In genomic region chr4:145213999-145214785, GRCm38 (mm10) we compare ENCODE assay signal across 9 mouse cellular contexts. TPM values are rescaled to one million over a fixed set of nuclear protein-coding genes. Genes with fewer than 3 reads are reported as not detected.
DNase-seq lines count a peak whose midpoint lies in the region; ATAC-seq and TF ChIP-seq lines count a peak whose summit lies in the region.
"Had no signal": no experiment of that assay in that cellular context is flagged by ENCODE, and none has a peak within 500 bp of the region (broad histone marks: within the 10 kb centered on the region; RNA-seq: fewer than 3 reads in every experiment).

No protein-coding gene starts in this region.

- peak; percentile 91 for ATAC-seq in forebrain, postnatal 0 days
- ATAC-seq in neutrophil, adult 5-6 weeks (ENCODE audit: extremely low read depth, insufficient number of reproducible peaks, low FRiP score, poor library complexity, severe bottlenecking) = peak; percentile 82

- H3K4me1 ChIP-seq in forebrain, postnatal 0 days (ENCODE audit: insufficient read depth) = no peaks in the 10 kb centered on the region
- H3K4me1 ChIP-seq in lung, adult 2 months (ENCODE audit: control insufficient read depth, insufficient read depth, low read length) = no peaks in the 10 kb centered on the region

- no peak overlapping the region for H3K9ac ChIP-seq in forebrain, postnatal 0 days

- H3K4me2 ChIP-seq in forebrain, postnatal 0 days (ENCODE audit: low read depth) = no peak overlapping the region

- TF ChIP-seq POLR2A in lung, adult 2 months (IDR thresholded peaks at IDR 0.05; ENCODE audit: borderline replicate concordance, extremely low read depth, low read depth, low read length) = no peak

- H3K27ac ChIP-seq in forebrain, postnatal 0 days (ENCODE audit: low read depth, low read length) = no peak overlapping the region
- H3K27ac ChIP-seq in layer of hippocampus, adult 2 months = 0 out of 2 replicates have a peak overlapping the region, but pooled peaks have one; percentile 2

- peak; percentile 87 for TF ChIP-seq CTCF in forebrain, postnatal 0 days (IDR thresholded peaks at IDR 0.05; ENCODE audit: low read depth)
- peak; percentile 97 for TF ChIP-seq CTCF in layer of hippocampus, adult 2 months (conservative IDR thresholded peaks at IDR 0.05)
- TF ChIP-seq CTCF in lung, adult 2 months (IDR thresholded peaks at IDR 0.05; ENCODE audit: insufficient read depth, low read length) = peak; percentile 86

- peak; percentile 96 for DNase-seq in ES-CJ7 (ENCODE audit: low read depth, low spot score)
- DNase-seq in cerebellum, adult 11-12 months = peak; percentile 51
- DNase-seq in forebrain, postnatal 0 days = peak; percentile 86
- DNase-seq in heart, postnatal 4 days = peak; percentile 97
- peak; percentile 88 to 98 for DNase-seq in layer of hippocampus, adult 2 months (ENCODE audit: low spot score in 2 of 2)
- DNase-seq in lung, adult 2 months = peak; percentile 91
- peak; percentile 70 to 77 for DNase-seq in thymus, adult 18-20 months

- no peaks in the 10 kb centered on the region for H3K27me3 ChIP-seq in forebrain, postnatal 0 days (ENCODE audit: insufficient read depth, low read length)

- no peaks in the 10 kb centered on the region for H3K36me3 ChIP-seq in forebrain, postnatal 0 days (ENCODE audit: insufficient read depth)

- H3K4me3 ChIP-seq in forebrain, postnatal 0 days (ENCODE audit: low read depth, low read length) = no peak overlapping the region
- H3K4me3 ChIP-seq in layer of hippocampus, adult 2 months = no peak overlapping the region
- no peak overlapping the region for H3K4me3 ChIP-seq in lung, adult 2 months (replicated peaks; ENCODE audit: extremely low read depth, low read depth, low read length)

- H3K9me3 ChIP-seq in forebrain, postnatal 0 days (ENCODE audit: low read length) = no peaks in the 10 kb centered on the region
- H3K9me3 ChIP-seq: megakaryocyte, embryonic 14.5 days had no signal

- WGBS in forebrain, postnatal 0 days = 29% methylated on average over 8 of the region's 8 CpGs
- whole genome bisulfite sequencing in lung, adult 2 months = 35% methylated on average over 8 of the region's 8 CpGs

RNA-seq across cellular contexts. Expression of gene Vps13d, which starts 19.4 kb away (rescaled TPM):
- 28.3 and 30.8 TPM in 2 replicates for total RNA-seq in forebrain, postnatal 0 days (2014; rRNA removed)
- polyA plus RNA-seq in forebrain, postnatal 0 days (2015; fragmentation: Nextera tagmentation; extraction: Ambion mirVana) = 6.2 and 6.4 TPM in 2 replicates
- 10 to 100 TPM; 67.7 to 68.9 TPM for total RNA-seq in heart, postnatal 4 days (2021)
- 10 to 100 TPM; 69.1 to 75.6 TPM for total RNA-seq in layer of hippocampus, adult 2 months (2021)
- 10.6 and 15.7 TPM in 2 replicates for polyA plus RNA-seq in lung, adult 2 months (2012; rRNA removed)
- total RNA-seq in neutrophil, adult 5-6 weeks (2017) = 87.7 and 101 TPM in 2 replicates

RNA-seq across cellular contexts. Expression of gene Tnfrsf1b, which starts 32.5 kb away (rescaled TPM):
- total RNA-seq in forebrain, postnatal 0 days (2014; rRNA removed) = 3.7 and 10.7 TPM in 2 replicates
- 1.5 and 2.4 TPM in 2 replicates for polyA plus RNA-seq in forebrain, postnatal 0 days (2015; fragmentation: Nextera tagmentation; extraction: Ambion mirVana)
- 1 to 10 TPM; 4.5 to 5.0 TPM for total RNA-seq in heart, postnatal 4 days (2021)
- 1 to 10 TPM; 2.7 TPM for total RNA-seq in layer of hippocampus, adult 2 months (2021)
- polyA plus RNA-seq in lung, adult 2 months (2012; rRNA removed) = 32.2 and 39.5 TPM in 2 replicates
- 91.5 and 109 TPM in 2 replicates for total RNA-seq in neutrophil, adult 5-6 weeks (2017)
